Mouse (Mus musculus) lung, postnatal 25 days (tissue): ENCODE measurements at regions not wholly inside any gene's neighbourhood (a gene's known extent, or its start where the extent isn't known, plus 50 kb on each side); places are given as distances from the start of the nearest gene placed in this dataset.

Source experiments
- DNase-seq: peaks from one replicate; pipeline ENCODE4 v3.0.0; 2022; ENCODE audit warnings: low spot score

DNA sequence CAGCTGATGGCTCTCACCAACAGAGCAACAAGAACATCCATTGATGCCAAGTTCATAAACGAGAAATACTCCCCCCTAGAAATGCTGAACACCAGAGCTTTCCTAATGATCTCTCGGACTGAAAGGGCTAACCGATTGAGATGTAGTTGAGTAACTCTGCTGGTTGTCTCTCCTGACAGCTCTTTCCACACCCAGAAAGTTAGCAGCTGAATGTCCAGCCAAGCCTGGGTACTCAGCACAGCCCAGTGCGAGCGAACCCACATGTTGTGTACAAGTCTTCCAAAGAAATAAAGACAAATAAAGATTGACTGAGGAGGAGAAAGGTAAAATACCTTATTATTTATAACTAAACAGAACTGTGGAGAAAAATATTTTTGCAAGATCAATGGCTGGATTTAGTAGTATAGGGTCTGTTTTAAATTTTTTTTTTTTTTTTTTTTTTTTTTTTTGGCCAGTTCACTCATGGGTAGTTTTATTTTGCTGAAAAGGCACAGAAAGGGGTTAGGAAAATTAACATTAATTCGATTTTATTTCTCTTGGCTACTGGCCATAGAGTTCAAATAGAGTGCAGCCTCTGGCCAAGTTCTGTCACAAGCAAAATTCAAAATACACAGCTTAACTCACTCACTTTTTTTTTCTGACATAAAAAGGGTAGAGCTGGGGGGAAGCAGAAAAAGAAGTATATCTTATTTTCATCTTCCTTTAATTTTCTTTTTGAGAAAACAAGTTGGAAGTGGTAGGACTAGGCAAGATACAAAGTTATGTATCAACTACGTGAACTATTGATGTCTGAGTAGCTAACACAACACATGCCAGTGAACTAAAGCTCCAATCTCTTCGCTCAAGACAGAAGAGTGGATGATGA is 261.2 kb upstream of the Npvf start:
- DNase-seq: no peak

DNA sequence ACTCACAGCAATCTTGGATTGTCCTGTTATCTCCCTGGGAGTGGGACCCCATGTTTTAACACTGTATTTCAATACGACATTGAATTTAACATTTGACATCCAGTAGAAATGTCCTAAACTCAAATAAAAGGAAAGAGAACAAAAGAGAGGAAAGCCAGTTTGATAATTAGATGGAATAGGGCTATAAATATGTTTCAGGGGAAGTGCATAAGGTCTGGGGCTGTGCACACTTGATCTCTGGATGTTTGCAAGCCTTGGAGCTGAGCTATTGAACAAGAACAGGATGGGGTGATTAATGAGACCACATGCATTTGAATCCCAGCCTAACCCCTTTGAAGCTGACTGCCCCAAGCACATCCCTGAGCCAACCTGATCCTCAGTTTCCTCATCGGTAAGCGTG is 264.0 kb upstream of the Npvf start:
- DNase-seq: no peak

- no peak for DNase-seq
These were observed 268.0 kb upstream of the Npvf start for GRCm38 (mm10) chr6:50922235-50922634.

- DNase-seq: no peak
These were observed 270.3 kb upstream of the Npvf start for GRCm38 (mm10) chr6:50924571-50924970.

GRCm38 (mm10) chr6:50924998-50925397 is 270.8 kb upstream of the Npvf start:
- DNase-seq: no peak

DNA sequence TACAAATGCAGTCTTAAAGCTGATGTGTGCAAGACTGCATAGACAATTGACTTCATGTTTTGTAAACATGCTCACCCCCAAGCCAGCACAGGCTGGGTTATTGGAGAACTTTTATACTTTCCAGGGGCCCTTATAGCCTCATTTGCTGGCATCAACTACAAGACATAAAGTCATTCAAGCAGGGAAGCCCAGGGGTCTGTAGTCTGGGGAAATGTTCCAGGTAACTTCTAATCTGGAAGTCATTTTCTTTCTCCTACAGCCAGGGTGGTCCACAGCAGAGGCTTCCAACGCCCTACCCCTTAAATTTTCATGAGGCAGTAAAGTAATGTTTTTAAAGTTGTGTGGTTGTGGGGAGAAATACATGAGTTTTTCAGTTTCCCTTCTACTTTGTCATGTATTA is 272.1 kb upstream of the Npvf start:
- DNase-seq: no peak

GRCm38 (mm10) chr6:50929503-50929902 is 275.3 kb upstream of the Npvf start:
- no peak for DNase-seq

GRCm38 (mm10) chr6:50933510-50933909 is 279.3 kb upstream of the Npvf start:
- no peak for DNase-seq

DNA sequence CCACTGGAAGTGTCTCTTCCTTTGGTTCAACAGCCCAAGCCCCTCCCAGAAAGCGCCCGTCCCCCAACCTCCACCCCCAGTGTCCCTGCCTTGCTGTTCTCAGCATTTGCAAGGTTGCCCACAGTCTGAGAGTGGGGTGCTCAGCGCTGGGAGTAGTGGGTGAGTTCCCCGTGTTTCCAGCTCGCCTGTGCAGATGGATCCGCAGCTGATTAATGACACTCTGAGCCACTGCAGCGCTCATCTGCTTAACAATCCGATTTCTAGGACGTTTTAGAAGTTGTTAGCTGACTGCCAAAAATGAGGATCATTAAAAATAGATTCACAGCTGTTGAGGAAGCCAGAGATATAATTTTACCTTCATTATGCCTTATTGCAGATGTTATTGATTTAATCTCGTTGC is 280.0 kb upstream of the Npvf start:
- no peak for DNase-seq

DNA sequence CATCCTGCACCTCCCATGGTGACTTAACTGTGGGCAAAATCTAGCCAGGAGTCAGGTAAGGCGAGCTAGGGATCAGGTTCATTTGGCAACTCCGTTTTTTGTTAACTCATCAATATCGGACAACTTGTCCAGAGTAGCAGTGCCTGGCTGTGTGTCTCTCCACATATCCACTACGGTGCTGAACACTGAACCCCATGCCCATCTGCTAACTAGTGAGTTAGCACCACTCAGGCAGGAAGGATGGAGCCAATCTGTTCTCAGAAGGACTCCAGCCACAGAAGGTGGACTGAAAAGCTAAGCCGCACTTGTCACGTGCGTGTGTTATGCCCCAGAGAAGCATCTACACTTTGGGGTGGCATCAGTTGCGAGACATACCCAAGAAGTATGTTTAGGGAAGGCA is 282.1 kb upstream of the Npvf start:
- DNase-seq: no peak

GRCm38 (mm10) chr6:50937094-50937493 is 282.9 kb upstream of the Npvf start:
- DNase-seq: peak; percentile 59

DNA sequence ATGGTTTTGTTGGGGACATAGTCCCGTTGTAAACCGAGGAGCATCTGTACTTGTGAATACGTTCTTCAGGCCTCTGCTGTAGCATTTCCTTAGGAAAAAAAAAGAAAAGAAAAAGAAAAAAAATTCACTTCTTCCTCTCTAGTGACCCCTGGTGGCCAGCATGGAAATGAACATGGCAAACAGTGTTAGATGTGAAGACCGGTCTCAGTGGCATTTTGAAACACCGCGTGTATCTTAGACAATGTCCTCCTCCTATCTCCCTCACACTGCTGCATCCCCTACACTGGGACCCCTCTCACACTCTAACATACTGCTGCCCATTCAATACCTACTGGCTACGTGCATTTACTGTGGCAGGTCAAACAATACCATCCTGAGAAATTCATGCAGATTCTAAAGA is 284.6 kb upstream of the Npvf start:
- peak; percentile 21 for DNase-seq

DNA sequence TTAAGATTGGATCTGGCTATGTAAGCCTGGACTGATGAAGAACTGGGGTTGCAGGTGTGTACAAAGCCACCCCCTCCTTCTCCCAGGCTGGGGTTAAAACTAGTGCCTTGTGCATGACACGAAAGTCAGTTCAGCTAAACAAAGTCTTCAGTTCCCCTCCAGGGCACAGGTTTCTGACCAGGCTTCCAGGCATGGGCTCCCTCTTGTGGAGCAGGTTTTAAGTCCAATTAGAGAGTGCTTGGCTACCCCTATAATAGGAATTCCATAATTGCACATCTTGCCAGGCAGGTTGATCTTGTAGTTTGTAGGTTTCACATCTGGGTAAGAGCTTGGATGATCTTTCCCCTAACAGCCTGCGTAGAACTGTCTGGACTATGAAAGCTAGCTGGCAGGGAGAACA is 285.2 kb upstream of the Npvf start:
- DNase-seq: no peak

DNA sequence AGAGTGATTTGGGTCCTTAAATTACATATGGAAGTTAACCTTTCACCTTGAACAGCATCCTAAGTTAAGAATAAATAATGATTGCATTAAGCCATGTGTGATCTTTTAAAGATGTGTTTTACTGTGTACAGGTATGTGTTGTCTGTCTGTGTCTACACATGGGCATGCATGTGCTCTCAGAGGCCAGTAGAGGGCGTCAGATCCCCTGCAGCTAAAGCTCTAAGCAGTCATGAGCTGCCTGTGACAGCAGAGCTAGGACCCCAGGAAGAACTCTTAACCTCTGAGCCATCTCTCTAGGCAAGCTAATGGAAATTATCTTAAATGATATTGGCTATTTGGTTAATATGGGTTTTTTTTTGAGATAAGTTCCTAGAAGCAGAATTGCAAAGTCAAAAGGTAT is 285.9 kb upstream of the Npvf start:
- no peak for DNase-seq

DNA sequence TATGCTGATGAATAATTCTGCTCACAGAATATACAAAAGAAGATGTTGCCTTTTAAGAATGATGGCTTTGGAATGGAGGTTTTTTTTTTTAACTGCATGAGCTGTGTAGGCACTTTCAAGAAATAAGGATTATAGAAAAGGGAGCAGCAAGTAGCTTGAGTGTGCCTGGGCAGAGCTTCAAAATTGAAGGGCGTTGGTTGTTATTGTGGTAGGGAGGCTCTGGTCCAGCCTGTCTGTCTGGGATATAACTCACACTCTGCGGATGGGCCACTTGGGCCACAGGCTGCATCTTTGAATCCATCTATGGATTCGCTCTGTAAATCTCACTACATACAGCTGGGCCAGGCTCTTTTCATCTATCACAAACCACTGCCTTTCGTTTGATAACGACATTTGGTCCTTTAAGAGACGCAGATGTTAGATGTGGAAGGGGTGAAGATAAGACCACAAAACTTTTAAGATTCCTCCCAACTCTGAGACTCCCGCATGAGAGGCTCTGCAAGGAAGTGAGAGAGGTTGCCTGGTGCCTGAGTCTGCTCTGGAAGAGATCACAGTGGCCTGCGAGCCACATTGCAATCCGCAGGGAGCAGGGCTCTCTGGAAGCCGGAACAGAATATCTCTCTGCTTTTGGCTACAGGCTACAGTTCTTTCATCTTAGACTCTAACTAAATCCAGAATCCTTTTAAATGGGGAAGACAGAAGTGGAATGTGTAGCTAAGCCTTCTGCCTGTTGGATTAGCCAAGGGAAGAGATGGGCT is 286.6 kb upstream of the Npvf start:
- no peak for DNase-seq

DNA sequence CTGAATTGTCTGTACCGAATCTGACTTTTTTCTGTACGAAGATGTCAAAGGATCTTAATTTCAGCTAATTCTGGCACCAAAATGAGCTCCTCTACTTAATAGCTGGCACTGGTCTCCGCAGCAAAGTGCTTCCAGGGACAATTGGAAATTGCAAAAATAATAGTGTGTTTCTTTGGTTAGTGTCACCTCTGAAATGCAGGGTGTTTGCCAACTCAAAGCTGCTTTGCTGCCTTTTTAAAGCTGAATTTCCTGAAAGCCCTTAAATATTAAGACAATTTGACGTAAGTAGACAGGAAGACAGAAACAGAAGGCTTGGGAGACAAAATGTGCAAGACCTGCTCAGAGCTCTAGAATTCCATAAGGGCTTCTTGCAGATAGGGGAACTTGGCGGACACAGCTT is 288.5 kb upstream of the Npvf start:
- no peak for DNase-seq

DNA sequence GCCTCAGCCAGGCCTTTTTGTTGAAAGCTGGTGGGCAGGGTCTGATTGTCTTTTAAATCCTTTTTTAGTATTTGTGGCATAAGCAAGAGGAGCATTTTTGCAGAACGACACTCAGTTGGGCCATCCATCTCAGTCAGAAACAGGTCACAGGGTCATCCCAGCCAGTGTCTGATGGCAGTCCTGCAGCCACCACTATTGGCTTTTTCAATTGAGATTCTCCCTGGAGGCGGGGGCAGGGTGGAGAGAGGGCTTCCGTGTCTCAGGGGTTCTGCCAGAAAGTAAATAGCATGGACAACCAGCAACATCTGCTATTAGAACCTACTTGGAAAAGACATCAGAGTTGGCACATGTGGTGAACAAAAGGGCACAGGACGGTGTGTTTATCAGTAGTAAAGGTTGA is 293.8 kb upstream of the Npvf start:
- no peak for DNase-seq

GRCm38 (mm10) chr6:50949361-50949760 is 295.1 kb upstream of the Npvf start:
- no peak for DNase-seq

- no peak for DNase-seq
These were observed 295.8 kb upstream of the Npvf start for GRCm38 (mm10) chr6:50949883-50950583.

- DNase-seq: no peak
These were observed 303.2 kb upstream of the Npvf start for GRCm38 (mm10) chr6:50957328-50957900.

DNA sequence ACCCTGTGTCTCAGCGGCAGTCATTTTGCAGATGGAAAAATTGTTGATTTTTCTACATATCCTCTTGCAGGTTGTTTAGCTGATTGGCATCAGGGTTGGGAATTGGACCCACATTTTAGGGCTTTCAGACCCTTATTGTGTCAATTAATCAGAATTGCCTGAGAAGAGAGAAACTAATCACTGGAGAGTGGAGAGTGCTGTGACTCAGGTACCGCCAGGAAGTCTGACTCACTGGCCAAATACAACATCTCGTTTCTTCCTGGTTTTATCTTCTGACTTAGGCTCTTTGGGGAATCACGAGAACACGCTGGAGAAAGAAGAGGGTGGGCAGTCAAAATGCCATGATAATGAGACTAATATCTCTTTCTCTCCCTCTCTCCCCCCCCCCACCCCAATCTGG is 306.1 kb upstream of the Npvf start:
- no peak for DNase-seq

DNA sequence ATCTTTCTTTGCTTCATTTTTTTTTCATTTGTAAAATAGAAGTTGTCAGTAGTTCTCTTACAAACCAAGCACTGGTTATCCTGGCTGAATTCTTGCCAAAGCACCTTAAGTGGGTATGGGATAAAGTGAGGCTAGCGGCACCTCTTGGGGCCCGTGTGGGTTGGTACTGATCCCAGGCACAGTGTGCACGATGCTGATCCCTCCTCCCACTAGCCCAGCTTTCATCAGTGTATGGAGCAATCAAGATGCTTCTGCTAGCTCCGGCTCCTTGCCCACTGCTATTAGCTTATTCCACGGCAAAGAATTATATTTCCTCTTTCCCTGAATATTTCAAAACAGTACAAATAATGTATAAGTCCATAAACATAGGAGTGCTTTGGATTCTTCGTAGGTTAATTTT is 307.4 kb upstream of the Npvf start:
- no peak for DNase-seq

- DNase-seq: no peak
These were observed 314.3 kb upstream of the Npvf start for GRCm38 (mm10) chr6:50968546-50968945.
